Mouse (Mus musculus) intestine, postnatal 0 days (tissue): ENCODE results near the gene Tiprl. TPM values are rescaled to one million over a fixed set of nuclear protein-coding genes. Genes with fewer than 3 reads are reported as not detected.

ENCODE experiments used
- ATAC-seq: fragments of 200-750 bp; cut with Nextera tagmentation; 2 replicates; pipeline ENCODE4 v1.8.0; 2017; ENCODE audit warnings: mild to moderate bottlenecking, moderate TSS enrichment, moderate library complexity
- H3K27ac ChIP-seq: fragments of 300-500 bp; sonication (generic); 2 replicates; pipeline ENCODE4 v1.5.1; 2014; ENCODE audit warnings: mild to moderate bottlenecking, low read depth, low read length, moderate library complexity
- H3K27me3 ChIP-seq: fragments of 300-500 bp; sonication (generic); replicated peaks from 2 replicates; pipeline ENCODE4 v1.6.1; 2014; ENCODE audit warnings: low read length, mixed read lengths; ENCODE audit not compliant: control insufficient read depth, insufficient read depth
- H3K36me3 ChIP-seq: fragments of 300-500 bp; sonication (generic); 2 replicates; pipeline ENCODE4 v1.6.1; 2014; ENCODE audit warnings: mild to moderate bottlenecking, moderate library complexity; ENCODE audit not compliant: control insufficient read depth, insufficient read depth
- H3K4me1 ChIP-seq: fragments of 300-500 bp; sonication (generic); replicated peaks from 2 replicates; pipeline ENCODE4 v1.6.1; 2014; ENCODE audit warnings: antibody characterized with exemption, low read length, mixed read lengths; ENCODE audit not compliant: control insufficient read depth, insufficient read depth
- H3K4me2 ChIP-seq: fragments of 300-500 bp; sonication (generic); replicated peaks from 2 replicates; pipeline ENCODE4 v1.6.1; 2014; ENCODE audit warnings: low read depth, mild to moderate bottlenecking, moderate library complexity
- H3K4me3 ChIP-seq: fragments of 300-500 bp; sonication (generic); 2 replicates; pipeline ENCODE4 v1.5.1; 2014; ENCODE audit warnings: low read depth, low read length
- H3K9ac ChIP-seq: fragments of 300-500 bp; sonication (generic); 2 replicates; pipeline ENCODE4 v1.6.1; 2014; ENCODE audit warnings: mild to moderate bottlenecking, low read depth, low read length
- H3K9me3 ChIP-seq: fragments of 300-500 bp; sonication (generic); 2 replicates; pipeline ENCODE4 v1.6.1; 2016; ENCODE audit warnings: mixed run types; ENCODE audit not compliant: control insufficient read depth
- CTCF ChIP-seq: sonication (generic); IDR thresholded peaks from 2 replicates; pipeline ENCODE4 v1.5.1; 2016; ENCODE audit warnings: low read depth, mild to moderate bottlenecking, control low read depth, antibody characterized with exemption, moderate library complexity
- WGBS: fragments of 180-500 bp; shearing (Covaris S2); extraction: QIAGEN DNeasy Blood & Tissue Kit; methylation state at CpG from one replicate; pipeline ENCODE4 v1.1.7; 2014; 5-methylcytosine and 5-hydroxymethylcytosine counted together
- polyA plus RNA-seq: library from polyadenylated mRNA; unstranded; fragments of >200 nt; fragmentation: Nextera tagmentation; extraction: Ambion mirVana; gene quantifications from 2 replicates; pipeline ENCODE4 v1.2.1, GENCODE M21; 2015

Tiprl gene
- polyA plus RNA-seq, 1 experiment from 2014 or later = 59.7 TPM

GRCm38 (mm10) chr1:165280741-165281140 lies 43.9 kb upstream of the Tiprl start:
- Histone ChIP-seq H3K9me3 (no peaks in the 10 kb centered on the region), H3K4me2 (peak overlapping the region; percentile 96), H3K36me3 (no peaks in the 10 kb centered on the region), H3K4me3 (peak overlapping the region; percentile 68; the same call in 1 of the 2 replicates), H3K27me3 (no peaks in the 10 kb centered on the region), H3K9ac (no peak overlapping the region), H3K4me1 (0 out of 2 replicates have a peak, but pooled peaks cover 3% of the 10 kb centered on the region), H3K27ac (no peak overlapping the region)
- ATAC-seq = no peak
- TF ChIP-seq CTCF = no peak
- 34% methylated on average over 10 of the region's 10 CpGs for whole genome bisulfite sequencing

DNA sequence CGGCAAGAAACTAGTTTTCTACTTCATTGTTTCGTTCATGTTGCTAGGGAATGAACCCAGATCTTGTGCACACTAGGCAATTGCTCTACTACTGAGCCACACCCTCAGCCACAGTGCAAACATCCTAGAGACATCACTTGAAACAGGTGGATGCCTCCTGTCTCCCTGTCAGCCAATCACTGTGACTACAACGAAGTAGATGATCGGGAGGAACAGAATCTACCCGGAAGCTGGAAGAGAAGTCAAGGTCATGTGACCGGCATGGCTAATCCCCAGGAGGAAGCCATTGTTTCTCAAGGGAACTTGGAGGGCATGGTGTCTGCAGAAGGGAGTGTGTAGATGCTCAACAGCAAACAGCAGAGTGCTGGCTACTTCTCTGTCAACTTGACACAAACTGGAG lies 38.1 kb upstream of the Tiprl start:
- Histone ChIP-seq H3K9me3 (no peaks in the 10 kb centered on the region), H3K4me2 (no peak overlapping the region), H3K27me3 (no peaks in the 10 kb centered on the region), H3K27ac (no peak overlapping the region), H3K4me1 (no peaks in the 10 kb centered on the region), H3K4me3 (no peak overlapping the region), H3K9ac (no peak overlapping the region), H3K36me3 (no peaks in the 10 kb centered on the region)
- WGBS = 79% methylated on average over 6 of the region's 6 CpGs
- ATAC-seq = no peak
- TF ChIP-seq CTCF = no peak

- Histone ChIP-seq H3K4me3 (no peak overlapping the region), H3K27me3 (no peaks in the 10 kb centered on the region), H3K4me1 (no peaks in the 10 kb centered on the region), H3K36me3 (no peaks in the 10 kb centered on the region), H3K9ac (no peak overlapping the region), H3K27ac (no peak overlapping the region), H3K4me2 (no peak overlapping the region), H3K9me3 (no peaks in the 10 kb centered on the region)
- 46% methylated on average over 11 of the region's 11 CpGs for WGBS
- ATAC-seq = no peak
- TF ChIP-seq CTCF = peak; percentile 81
Observed at GRCm38 (mm10) chr1:165252027-165252671, 15.4 kb upstream of the Tiprl start.

DNA sequence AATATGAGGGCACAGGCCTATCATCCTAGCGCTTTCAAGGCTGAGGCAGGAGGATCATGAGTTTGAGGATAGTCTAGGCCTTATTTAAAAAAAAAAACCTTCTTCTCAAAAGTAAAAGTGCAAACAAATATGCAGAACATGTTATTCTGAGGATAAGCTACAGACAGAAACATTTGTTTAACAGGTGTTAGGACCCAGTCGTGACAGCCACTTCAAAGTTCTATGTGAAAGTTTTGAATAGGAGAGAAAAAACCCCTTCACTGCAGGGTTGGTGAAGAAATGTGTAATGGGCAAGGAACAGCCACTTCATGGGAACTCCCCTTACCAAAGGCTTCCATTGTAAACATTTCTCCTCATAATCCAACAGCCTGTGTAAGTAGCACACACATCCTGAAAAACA lies 13.8 kb upstream of the Tiprl start:
- H3K9ac ChIP-seq = no peak overlapping the region
- ATAC-seq = no peak
- H3K9me3 ChIP-seq = no peaks in the 10 kb centered on the region
- no peaks in the 10 kb centered on the region for H3K27me3 ChIP-seq
- H3K27ac ChIP-seq = no peak overlapping the region
- no peak for TF ChIP-seq CTCF
- 80% methylated on average over 2 of the region's 2 CpGs for WGBS
- H3K36me3 ChIP-seq = no peaks in the 10 kb centered on the region
- H3K4me1 ChIP-seq = no peaks in the 10 kb centered on the region
- H3K4me2 ChIP-seq = no peak overlapping the region
- no peak overlapping the region for H3K4me3 ChIP-seq

DNA sequence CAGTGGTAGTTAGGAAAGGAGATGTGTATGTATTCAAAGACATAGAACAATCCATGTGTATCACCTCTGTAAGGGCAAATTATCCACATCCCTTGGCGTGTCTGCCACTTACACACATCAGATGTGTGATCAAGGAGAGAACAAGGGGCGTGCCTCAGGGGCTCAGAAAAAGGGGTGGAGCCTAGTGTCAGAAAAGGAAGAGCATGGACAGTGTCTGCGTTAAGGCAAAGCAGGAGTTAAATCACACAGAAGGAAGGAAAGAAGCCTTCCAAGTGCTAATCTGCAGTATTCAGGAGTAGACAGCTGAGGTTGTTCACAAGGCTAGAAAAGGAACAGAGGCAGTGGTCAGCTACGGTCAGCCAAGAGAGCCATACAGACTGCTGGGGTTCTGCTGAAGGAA lies 12.0 kb upstream of the Tiprl start:
- no peak for TF ChIP-seq CTCF
- 55% methylated on average over 4 of the region's 4 CpGs for WGBS

DNA sequence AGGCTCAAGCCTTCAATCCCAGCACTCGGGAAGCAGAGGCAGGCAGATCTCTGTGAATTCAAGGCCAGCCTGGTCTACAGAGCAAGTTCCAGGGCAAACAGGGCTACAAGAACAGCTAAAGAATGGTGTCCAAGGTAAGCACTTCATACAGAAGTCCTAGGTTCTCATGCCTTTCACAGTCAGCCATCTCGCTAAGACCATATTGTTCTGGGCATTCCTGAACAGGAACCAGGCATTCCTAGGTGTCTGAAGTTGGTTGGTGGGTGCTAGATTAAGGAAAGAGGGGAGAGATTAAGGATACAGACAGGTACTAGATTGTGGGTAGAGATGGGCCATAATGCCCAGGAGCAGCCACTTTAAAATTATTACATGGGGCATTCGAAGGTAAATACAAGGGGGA lies 11.0 kb upstream of the Tiprl start:
- ATAC-seq = no peak
- H3K4me1 ChIP-seq = no peaks in the 10 kb centered on the region
- no peak overlapping the region for H3K27ac ChIP-seq
- no peak for TF ChIP-seq CTCF
- H3K9ac ChIP-seq = no peak overlapping the region
- H3K27me3 ChIP-seq = no peaks in the 10 kb centered on the region
- no peak overlapping the region for H3K4me2 ChIP-seq
- WGBS = 87% methylated on average over 3 of the region's 3 CpGs
- no peaks in the 10 kb centered on the region for H3K9me3 ChIP-seq
- no peaks in the 10 kb centered on the region for H3K36me3 ChIP-seq
- H3K4me3 ChIP-seq = no peak overlapping the region

More for the DNA sequence above, 12.0 kb upstream of the Tiprl start:
- Histone ChIP-seq H3K9me3 (no peaks in the 10 kb centered on the region), H3K4me3 (no peak overlapping the region), H3K4me2 (no peak overlapping the region), H3K27me3 (no peaks in the 10 kb centered on the region), H3K4me1 (no peaks in the 10 kb centered on the region), H3K27ac (no peak overlapping the region), H3K9ac (no peak overlapping the region), H3K36me3 (no peaks in the 10 kb centered on the region)
- no peak for ATAC-seq
